Mouse (Mus musculus) E14TG2a.4 (cell line): ENCODE results near the gene Wdr19.

Experiments used
- H3K27me3 ChIP-seq: 2 replicates; pipeline ENCODE4 v1.6.1; 2014; ENCODE audit warnings: low read length, control low read depth; ENCODE audit not compliant: insufficient read depth
- H3K36me3 ChIP-seq: 2 replicates; pipeline ENCODE4 v1.6.1; 2014; ENCODE audit warnings: low read length, control low read depth; ENCODE audit not compliant: insufficient read depth
- H3K4me1 ChIP-seq: replicated peaks from 2 replicates; pipeline ENCODE4 v1.6.1; 2014; ENCODE audit warnings: low read depth, low read length, control low read depth
- H3K4me3 ChIP-seq: replicated peaks from 2 replicates; pipeline ENCODE4 v1.5.1; 2014; ENCODE audit warnings: mild to moderate bottlenecking, low read length
- H3K9me3 ChIP-seq: 2 replicates; pipeline ENCODE4 v1.6.1; 2014; ENCODE audit warnings: low read length, control low read depth
- CTCF ChIP-seq: conservative IDR thresholded peaks from 2 replicates; pipeline ENCODE4 v1.5.1; 2014; ENCODE audit warnings: low read length
- NANOG ChIP-seq: IDR thresholded peaks from 2 replicates; pipeline ENCODE4 v1.6.1; 2014; ENCODE audit warnings: borderline replicate concordance, low read length, mixed read lengths
- POU5F1 ChIP-seq: IDR thresholded peaks from 2 replicates; pipeline ENCODE4 v1.6.1; 2014; ENCODE audit warnings: low read length, borderline replicate concordance

Wdr19 gene

DNA sequence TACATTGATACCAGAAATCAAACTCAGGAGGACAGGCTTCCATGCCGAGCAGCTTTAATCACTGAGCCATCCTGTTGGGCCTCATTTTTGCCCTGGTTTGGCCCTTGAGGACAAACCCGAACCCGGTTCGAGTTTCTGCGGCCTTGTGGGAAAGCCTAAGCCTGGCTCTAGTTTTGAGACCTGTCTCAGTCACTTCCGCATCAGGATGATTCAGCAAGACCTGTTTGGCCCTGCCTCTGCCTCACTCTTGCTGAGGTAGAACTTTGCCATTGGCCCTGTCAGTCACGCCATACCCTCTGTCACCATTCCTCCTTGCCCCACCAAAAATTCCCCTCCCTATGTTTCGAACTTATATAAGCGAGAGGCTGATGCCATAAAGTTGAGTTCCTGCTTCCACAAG is 100.6 kb downstream of the Wdr19 start:
- peak overlapping the region; percentile 40 for H3K4me3 ChIP-seq
- no peaks in the 10 kb centered on the region for H3K27me3 ChIP-seq
- peaks cover 83% of the 10 kb centered on the region for H3K36me3 ChIP-seq
- no peak for TF ChIP-seq NANOG
- no peak for TF ChIP-seq CTCF
- no peak for TF ChIP-seq POU5F1
- H3K4me1 ChIP-seq, result peaks cover 42% of the 10 kb centered on the region
- no peaks in the 10 kb centered on the region for H3K9me3 ChIP-seq

DNA sequence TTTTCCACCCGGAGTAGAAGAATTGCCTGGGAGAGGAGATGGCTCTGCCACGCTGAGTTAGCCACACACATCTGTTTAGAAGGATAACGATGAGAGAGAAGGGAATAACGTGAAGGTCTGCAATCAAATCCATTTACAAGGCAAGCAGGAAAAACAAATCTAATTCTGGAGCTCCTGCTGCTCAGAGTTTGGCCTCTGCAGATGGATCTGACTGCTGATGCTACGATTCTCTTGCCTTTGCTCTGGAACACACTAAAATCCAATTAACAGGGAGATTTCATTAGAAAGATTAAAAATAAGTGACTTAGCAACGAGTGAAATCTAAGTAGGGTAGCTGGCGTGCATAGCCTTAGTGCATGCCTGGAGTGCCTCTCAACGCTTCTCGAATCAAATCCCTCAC is 106.0 kb downstream of the Wdr19 start:
- Histone ChIP-seq H3K4me1 (peaks cover 25% of the 10 kb centered on the region), H3K27me3 (no peaks in the 10 kb centered on the region), H3K9me3 (no peaks in the 10 kb centered on the region), H3K36me3 (peaks cover 83% of the 10 kb centered on the region), H3K4me3 (no peak overlapping the region)
- TF ChIP-seq CTCF, result no peak
- no peak for TF ChIP-seq POU5F1
- TF ChIP-seq NANOG, result no peak

DNA sequence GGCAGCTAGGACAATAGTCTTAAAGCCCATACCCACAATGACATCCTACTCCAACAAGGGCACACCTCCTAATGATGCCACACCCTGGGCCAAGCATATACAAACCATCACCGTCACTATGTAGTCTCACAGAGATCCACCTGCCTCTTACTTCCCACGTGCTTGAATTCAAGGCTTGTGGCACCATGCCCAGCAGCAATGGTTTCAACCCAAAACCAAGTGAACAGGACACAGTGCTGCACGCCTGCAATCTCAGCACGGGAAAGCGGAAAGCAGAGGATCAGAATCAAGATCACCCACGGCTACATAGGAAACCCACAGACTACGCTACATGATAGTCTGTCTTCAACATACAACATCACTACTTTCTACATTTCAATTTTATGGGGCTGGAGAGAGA is 108.7 kb downstream of the Wdr19 start:
- H3K36me3 ChIP-seq, result peaks cover 88% of the 10 kb centered on the region
- no peaks in the 10 kb centered on the region for H3K9me3 ChIP-seq
- no peak for TF ChIP-seq POU5F1
- no peak for TF ChIP-seq CTCF
- TF ChIP-seq NANOG, result no peak
- no peak overlapping the region for H3K4me3 ChIP-seq
- H3K4me1 ChIP-seq, result peaks cover 12% of the 10 kb centered on the region
- no peaks in the 10 kb centered on the region for H3K27me3 ChIP-seq

DNA sequence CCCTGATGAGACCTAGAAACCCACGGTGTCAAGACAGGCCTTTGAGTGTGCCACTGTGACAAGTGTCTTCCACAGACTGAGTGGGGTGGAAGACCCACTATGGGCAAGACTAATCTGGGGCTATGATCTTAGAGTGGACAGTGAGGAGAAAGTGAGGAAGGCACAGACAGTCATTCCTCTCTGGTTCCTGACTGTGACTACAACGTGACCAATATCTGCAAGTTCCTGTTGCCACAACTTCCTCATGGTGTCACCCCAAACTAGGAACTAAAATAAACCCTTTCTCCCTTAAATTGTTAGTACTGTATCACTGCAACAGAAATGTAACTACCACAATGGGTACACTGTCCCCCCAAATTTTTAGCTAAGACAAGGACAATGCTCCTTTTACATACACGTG is 109.4 kb downstream of the Wdr19 start:
- peaks cover 87% of the 10 kb centered on the region for H3K36me3 ChIP-seq
- no peaks in the 10 kb centered on the region for H3K9me3 ChIP-seq
- TF ChIP-seq NANOG (no peak), CTCF (no peak), POU5F1 (no peak)
- H3K27me3 ChIP-seq, result no peaks in the 10 kb centered on the region
- peaks cover 12% of the 10 kb centered on the region for H3K4me1 ChIP-seq
- H3K4me3 ChIP-seq, result no peak overlapping the region
